Mouse (Mus musculus): ENCODE measurements around the gene Pgls. TPM values are rescaled to one million over a fixed set of nuclear protein-coding genes. Genes with fewer than 3 reads are reported as not detected.

Pgls gene
- polyA plus RNA-seq, 1 experiment from 2014 or later, result 244 TPM

DNA sequence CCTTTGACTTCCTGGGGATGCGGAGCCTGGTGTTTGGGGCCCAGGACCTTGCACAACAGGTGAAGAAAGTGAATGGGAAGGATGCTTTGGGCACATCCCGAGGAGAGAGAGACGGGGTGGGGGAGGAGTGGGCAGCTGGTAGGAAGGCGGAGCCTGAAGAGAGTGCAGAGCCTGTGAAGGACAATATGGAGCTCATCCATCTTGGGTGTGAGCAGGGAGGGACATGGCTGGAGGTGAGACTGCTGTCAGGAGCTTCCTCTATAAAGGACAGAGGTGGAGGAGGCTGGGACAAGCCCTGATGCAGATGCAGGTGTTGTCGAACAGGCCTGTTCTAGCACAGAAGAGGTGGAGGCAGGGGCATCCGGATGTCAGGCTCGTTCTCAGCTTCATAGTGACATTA lies 12.0 kb downstream of the Pgls start:
- 0 out of 2 replicates have a peak overlapping the region, but pooled peaks have one; percentile 3 for H3K9ac ChIP-seq
- no peaks in the 10 kb centered on the region for H3K9me3 ChIP-seq
- no peak overlapping the region for H3K4me3 ChIP-seq
- H3K36me3 ChIP-seq, result peaks cover 9% of the 10 kb centered on the region; the same call in 1 of the 2 replicates
- no peak overlapping the region for H3K4me2 ChIP-seq
- no peak for ATAC-seq (ENCODE audit: insufficient number of reproducible peaks, insufficient read depth, low FRiP score, low TSS enrichment, low read depth)
- no peak overlapping the region for H3K27ac ChIP-seq
- peaks cover 21% of the 10 kb centered on the region for H3K4me1 ChIP-seq
- WGBS, result 62% methylated on average over 7 of the region's 7 CpGs
- peaks cover 44% of the 10 kb centered on the region for H3K27me3 ChIP-seq

DNA sequence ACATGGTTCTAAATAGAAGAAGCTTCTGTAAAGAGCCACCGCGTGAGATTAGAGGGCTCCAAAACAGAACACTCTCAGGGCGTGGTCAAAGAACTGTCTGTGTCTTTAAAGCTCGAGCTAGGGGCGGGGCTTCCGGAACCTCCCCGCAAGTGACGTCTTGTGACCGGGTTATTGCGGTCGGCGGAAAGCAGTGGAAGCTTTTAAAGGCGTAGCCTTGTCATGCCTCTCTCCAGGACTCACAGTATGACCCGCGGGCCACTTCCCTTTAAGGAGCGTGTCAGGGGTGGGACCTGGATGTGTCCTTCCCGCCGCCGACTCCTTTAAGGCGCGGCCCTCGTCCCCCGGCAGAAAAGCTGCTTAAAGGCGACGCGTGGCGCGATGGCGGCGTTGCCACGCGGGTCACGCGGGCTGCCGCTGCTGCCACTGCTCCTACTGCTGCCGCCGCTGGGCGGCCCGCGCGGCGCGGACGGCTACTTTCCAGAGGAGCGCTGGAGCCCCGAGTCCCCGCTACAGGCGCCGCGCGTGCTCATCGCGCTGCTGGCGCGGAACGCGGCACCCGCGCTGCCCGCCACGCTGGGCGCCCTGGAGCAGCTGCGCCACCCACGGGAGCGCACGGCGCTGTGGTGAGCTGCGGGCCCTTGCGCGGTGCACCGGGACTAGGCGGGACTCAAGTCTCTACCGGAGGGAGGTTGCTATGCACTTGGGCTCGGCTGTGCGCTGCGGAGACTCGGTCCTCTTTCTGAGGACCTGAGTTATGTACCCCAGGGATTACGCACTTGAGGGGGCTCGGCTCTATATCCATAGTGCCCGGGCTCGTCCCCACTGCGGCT lies 19.1 kb downstream of the Pgls start, which contains the start of gene Colgalt1:
Gene Colgalt1, plus strand, starts transcription at position 177 of the 830 bp plus-strand sequence.
- H3K9ac ChIP-seq, result peak within 1 kb of the TSS; percentile 90
- no peaks in the 10 kb centered on the region for H3K27me3 ChIP-seq
- H3K4me2 ChIP-seq, result peak within 1 kb of the TSS; percentile 66
- peaks cover 19% of the 10 kb centered on the region for H3K4me1 ChIP-seq
- no peaks in the 10 kb centered on the region for H3K9me3 ChIP-seq
- peaks cover 33% of the 10 kb centered on the region for H3K36me3 ChIP-seq
- H3K4me3 ChIP-seq, result peak within 1 kb of the TSS; percentile 94
- ATAC-seq (ENCODE audit: insufficient number of reproducible peaks, insufficient read depth, low FRiP score, low TSS enrichment, low read depth), result peak; percentile 98
- under 1% methylated on average over 82 of the region's 82 CpGs for WGBS
- peak within 1 kb of the TSS; percentile 91 for H3K27ac ChIP-seq

DNA sequence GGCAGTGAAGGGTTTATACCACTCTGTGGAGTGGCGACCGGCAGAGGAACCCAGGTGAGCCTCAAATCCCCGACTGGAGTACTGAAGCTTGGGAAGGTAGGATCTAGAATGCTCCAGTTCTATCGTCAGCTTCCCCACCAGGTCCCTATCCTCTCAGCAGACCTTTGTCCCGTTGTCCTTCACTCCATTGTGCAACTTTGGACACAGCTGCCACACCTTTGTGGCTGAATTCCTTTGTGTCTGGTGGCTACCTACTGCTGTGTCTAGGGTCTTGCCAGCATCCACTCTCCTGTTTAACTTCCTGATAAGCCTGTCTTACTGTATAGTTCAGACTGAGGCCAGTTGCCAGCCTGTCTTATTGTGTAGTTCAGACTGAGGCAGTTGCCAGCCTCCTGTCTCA lies 20.2 kb downstream of the Pgls start:
- ATAC-seq (ENCODE audit: insufficient number of reproducible peaks, insufficient read depth, low FRiP score, low TSS enrichment, low read depth), result no peak
- peak overlapping the region; percentile 94 for H3K4me3 ChIP-seq
- peak overlapping the region; percentile 90 for H3K9ac ChIP-seq
- peaks cover 19% of the 10 kb centered on the region for H3K4me1 ChIP-seq
- WGBS, result 47% methylated on average over 5 of the region's 5 CpGs
- H3K36me3 ChIP-seq, result peaks cover 44% of the 10 kb centered on the region
- H3K27ac ChIP-seq, result no peak overlapping the region
- H3K27me3 ChIP-seq, result no peaks in the 10 kb centered on the region
- no peaks in the 10 kb centered on the region for H3K9me3 ChIP-seq
- H3K4me2 ChIP-seq, result peak overlapping the region; percentile 66

DNA sequence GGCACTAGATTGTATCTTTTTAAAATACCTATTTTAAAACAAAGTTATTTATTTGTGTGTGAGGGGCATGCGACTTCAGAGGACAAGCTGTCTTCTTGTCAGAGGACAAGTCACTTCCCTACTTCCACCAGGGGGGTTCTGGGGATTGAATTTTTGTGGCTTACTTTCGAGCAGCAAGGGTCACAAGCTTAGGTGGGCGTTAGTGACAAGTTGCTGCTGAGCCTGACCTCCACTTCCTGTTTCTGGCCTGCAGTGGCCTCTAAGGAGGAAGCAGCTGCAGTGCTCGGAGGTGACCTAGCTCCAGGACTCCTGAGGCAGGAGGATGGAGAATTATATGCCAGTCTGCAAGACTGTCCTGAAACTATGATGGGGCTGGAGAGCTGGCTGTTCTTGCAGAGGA lies 21.4 kb downstream of the Pgls start:
- no peak overlapping the region for H3K4me3 ChIP-seq
- no peak for ATAC-seq (ENCODE audit: insufficient number of reproducible peaks, insufficient read depth, low FRiP score, low TSS enrichment, low read depth)
- H3K9me3 ChIP-seq, result no peaks in the 10 kb centered on the region
- H3K4me2 ChIP-seq, result no peak overlapping the region
- no peak overlapping the region for H3K9ac ChIP-seq
- 44% methylated on average over 4 of the region's 4 CpGs for WGBS
- H3K27ac ChIP-seq, result no peak overlapping the region
- no peaks in the 10 kb centered on the region for H3K27me3 ChIP-seq
- peaks cover 19% of the 10 kb centered on the region for H3K4me1 ChIP-seq
- H3K36me3 ChIP-seq, result peaks cover 57% of the 10 kb centered on the region

DNA sequence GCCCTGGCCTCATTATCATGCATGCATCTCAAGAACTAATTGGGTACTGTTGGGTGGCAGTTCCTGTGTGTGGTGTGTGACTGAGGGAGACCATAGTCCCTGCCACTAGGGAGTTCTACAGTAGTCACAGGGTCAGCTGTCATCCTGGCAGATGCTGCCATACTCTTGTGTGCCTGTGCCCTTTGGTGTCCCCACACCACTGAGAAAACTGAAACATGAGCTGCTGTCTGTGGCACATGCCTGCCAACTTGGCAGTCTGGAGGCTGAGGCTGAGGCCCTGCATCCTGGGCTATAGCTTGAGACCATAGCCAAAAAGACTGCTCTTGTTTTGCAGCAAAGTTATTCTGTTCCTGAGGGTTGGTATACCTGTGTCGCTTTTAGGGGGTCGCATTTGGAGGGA lies 27.8 kb downstream of the Pgls start:
- ATAC-seq (ENCODE audit: insufficient number of reproducible peaks, insufficient read depth, low FRiP score, low TSS enrichment, low read depth), result no peak
- Histone ChIP-seq H3K4me1 (no peaks in the 10 kb centered on the region), H3K4me3 (no peak overlapping the region), H3K9me3 (peaks cover 12% of the 10 kb centered on the region), H3K36me3 (peaks cover 97% of the 10 kb centered on the region), H3K9ac (no peak overlapping the region), H3K27me3 (no peaks in the 10 kb centered on the region), H3K4me2 (no peak overlapping the region), H3K27ac (no peak overlapping the region)
- 91% methylated on average over 2 of the region's 2 CpGs for WGBS

DNA sequence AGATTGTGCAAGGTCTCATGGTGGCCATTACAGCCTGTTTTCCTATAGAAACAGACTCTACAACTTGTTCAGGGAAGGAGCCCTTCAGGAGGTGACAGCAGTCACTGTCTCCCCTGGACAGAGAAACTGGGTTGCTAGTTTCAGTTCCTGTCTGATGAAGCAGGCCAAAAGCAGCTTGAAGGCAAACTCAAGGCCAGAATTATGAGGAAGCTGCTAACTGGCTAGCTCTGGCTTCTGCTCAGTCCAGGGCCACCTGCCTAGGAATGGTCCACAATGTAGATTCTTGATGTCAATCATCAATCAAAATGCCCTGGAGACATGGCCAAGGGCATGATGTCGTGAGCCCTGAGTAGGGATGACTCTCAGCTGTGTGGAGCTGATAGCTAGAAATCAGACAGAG lies 33.1 kb downstream of the Pgls start:
- WGBS, result 76% methylated on average over 1 of the region's 1 CpGs
- Histone ChIP-seq H3K27me3 (peaks cover 2% of the 10 kb centered on the region), H3K9me3 (peaks cover 12% of the 10 kb centered on the region), H3K27ac (no peak overlapping the region), H3K9ac (no peak overlapping the region), H3K4me3 (no peak overlapping the region), H3K36me3 (peaks cover 64% of the 10 kb centered on the region), H3K4me1 (peaks cover 27% of the 10 kb centered on the region), H3K4me2 (no peak overlapping the region)
- ATAC-seq (ENCODE audit: insufficient number of reproducible peaks, insufficient read depth, low FRiP score, low TSS enrichment, low read depth), result no peak

DNA sequence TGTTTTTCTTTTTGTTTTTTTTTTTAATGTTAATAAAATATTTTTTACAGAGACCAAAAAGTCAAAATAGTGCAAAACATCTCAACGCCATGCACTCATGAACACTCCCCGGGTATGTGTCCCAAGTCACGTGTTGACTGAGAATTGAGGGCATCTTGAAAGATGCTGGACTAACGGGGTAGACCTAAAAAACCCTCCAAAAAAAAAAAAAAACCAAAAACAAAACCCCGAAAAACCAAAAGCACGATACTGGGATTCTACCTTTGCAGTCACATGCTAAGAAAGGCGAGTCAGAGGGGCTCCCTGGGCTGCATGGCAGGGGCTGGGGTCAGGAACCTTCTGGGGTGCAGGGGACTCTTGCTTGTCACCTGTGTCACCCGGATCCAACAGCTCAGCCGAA lies 34.8 kb downstream of the Pgls start:
- peaks cover 12% of the 10 kb centered on the region for H3K9me3 ChIP-seq
- peaks cover 47% of the 10 kb centered on the region for H3K36me3 ChIP-seq
- H3K9ac ChIP-seq, result no peak overlapping the region
- 79% methylated on average over 9 of the region's 9 CpGs for WGBS
- H3K27ac ChIP-seq, result peak overlapping the region; percentile 86; the same call in 1 of the 2 replicates
- no peak overlapping the region for H3K4me3 ChIP-seq
- peaks cover 12% of the 10 kb centered on the region for H3K27me3 ChIP-seq
- no peak overlapping the region for H3K4me2 ChIP-seq
- peaks cover 29% of the 10 kb centered on the region for H3K4me1 ChIP-seq
- ATAC-seq (ENCODE audit: insufficient number of reproducible peaks, insufficient read depth, low FRiP score, low TSS enrichment, low read depth), result no peak

DNA sequence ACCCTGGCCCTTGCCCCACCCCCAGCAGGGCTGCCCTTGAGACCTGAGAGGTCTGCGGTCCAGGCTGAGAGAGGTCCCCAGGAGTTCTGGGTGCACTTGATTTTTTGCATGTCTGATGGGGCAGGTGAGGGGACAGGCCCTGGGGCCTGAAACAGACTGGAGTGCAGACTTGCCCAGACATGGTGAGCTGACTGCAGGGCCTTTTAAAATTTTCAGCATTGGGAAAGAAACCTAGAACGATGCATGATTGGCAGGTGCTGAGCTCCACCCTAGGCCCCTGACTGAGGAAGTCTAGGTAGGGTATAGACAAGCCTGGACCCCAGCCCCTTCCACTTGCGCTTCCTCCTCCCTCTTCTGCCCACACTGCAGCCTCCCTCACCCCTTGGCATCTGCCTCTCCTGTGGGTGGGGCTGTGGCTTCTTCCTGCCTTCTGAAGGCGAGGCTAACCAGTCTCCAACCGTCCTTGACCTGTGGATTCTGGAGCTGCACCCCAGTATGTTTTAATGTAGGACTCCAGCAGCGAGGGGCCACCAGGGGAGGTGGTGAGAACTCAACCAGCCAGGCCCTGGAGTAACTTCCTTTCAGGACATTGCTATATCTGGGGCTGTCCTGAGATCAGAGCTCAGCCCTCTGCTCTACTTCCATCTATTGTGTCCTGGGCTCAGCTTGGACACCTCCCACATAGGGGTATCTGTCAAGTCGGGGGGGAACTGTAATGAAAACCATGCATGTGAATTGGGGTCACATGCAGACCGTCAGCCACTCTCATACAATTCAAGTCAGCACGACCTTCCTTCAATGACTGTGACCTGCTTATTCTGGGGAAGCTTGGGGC lies 35.5 kb downstream of the Pgls start:
- no peak overlapping the region for H3K9ac ChIP-seq
- H3K4me2 ChIP-seq, result 0 out of 2 replicates have a peak overlapping the region, but pooled peaks have one; percentile 1
- ATAC-seq (ENCODE audit: insufficient number of reproducible peaks, insufficient read depth, low FRiP score, low TSS enrichment, low read depth), result no peak
- peaks cover 12% of the 10 kb centered on the region for H3K27me3 ChIP-seq
- peaks cover 29% of the 10 kb centered on the region for H3K4me1 ChIP-seq
- H3K27ac ChIP-seq, result peak overlapping the region; percentile 86
- peaks cover 41% of the 10 kb centered on the region for H3K36me3 ChIP-seq
- peaks cover 10% of the 10 kb centered on the region for H3K9me3 ChIP-seq
- no peak overlapping the region for H3K4me3 ChIP-seq
- 41% methylated on average over 9 of the region's 9 CpGs for WGBS

DNA sequence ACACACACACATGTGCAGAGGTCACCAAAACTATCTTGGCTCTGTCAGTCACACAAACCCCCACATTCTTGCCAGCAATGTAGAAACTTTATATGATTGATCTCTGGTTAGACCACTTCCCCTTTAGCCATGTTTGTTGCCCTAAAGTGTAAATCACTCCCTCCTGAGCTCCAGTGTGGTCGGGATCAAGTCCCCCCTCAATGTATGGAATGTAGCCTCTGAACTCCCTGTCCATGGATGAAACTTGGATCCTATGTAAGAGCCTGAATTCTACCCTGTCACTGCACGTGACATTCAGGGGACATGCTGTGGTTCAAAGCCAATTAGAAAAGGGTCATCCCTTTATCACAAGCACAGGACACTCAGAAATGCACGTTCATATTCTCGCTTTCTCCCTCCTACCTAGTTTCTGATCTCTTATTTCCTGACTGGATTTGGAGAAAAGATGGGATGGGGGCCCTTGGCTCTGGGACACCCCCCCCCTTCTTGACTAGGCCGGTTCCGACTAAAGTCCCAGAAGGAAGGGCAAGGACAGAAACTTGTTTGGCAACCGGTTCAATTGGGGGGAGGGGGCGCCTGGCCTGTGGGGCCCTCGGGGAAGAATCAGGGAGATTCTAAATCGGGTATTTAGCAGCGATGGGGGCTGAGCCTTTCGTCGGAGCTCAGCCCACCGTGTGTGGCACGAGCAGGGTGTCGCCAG lies 36.6 kb downstream of the Pgls start:
- H3K27ac ChIP-seq, result peak overlapping the region; percentile 86
- peaks cover 32% of the 10 kb centered on the region for H3K36me3 ChIP-seq
- H3K4me3 ChIP-seq, result peak overlapping the region; percentile 57
- H3K9ac ChIP-seq, result peak overlapping the region; percentile 82
- peaks cover 12% of the 10 kb centered on the region for H3K27me3 ChIP-seq
- 0 out of 2 replicates have a peak, but pooled peaks have one; percentile 7 for ATAC-seq (ENCODE audit: insufficient number of reproducible peaks, insufficient read depth, low FRiP score, low TSS enrichment, low read depth)
- H3K4me1 ChIP-seq, result peaks cover 29% of the 10 kb centered on the region
- peaks cover 8% of the 10 kb centered on the region; the same call in 1 of the 2 replicates for H3K9me3 ChIP-seq
- peak overlapping the region; percentile 97 for H3K4me2 ChIP-seq
- WGBS, result 6% methylated on average over 16 of the region's 16 CpGs

DNA sequence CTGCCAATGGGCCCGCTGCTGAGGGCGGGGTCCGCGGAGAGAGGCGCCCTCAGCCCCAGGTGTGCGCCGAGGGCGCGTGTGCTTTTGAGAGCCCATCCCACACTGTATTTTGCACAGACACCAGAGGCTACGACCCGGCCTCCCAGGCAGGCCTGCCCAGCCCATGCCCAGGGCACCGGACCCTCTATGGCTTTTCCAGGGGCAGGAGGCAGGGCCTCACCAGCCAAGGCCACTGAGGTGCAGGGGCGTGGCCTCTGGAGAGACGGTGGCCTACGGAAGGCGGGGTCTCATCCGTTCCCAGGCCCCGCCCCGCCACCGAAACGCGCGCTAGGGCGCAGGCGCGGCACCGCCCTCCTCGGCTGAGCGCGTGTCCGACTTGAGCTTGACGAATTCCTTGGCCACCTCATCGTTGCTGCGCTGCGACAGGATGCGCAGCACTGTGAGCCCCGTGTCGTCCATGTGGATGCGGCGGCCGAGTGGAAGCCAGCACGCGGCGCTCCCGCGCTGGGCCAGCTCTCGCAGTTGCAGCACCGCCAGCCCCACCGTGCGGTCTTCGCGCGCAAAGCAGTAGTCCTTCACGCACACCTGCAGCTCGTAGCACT lies 37.2 kb downstream of the Pgls start:
- Histone ChIP-seq H3K27me3 (peaks cover 19% of the 10 kb centered on the region), H3K4me1 (peaks cover 30% of the 10 kb centered on the region), H3K9ac (peak overlapping the region; percentile 82), H3K4me3 (peak overlapping the region; percentile 57), H3K27ac (peak overlapping the region; percentile 86), H3K36me3 (peaks cover 26% of the 10 kb centered on the region), H3K9me3 (peaks cover 8% of the 10 kb centered on the region; the same call in 1 of the 2 replicates), H3K4me2 (peak overlapping the region; percentile 97)
- ATAC-seq (ENCODE audit: insufficient number of reproducible peaks, insufficient read depth, low FRiP score, low TSS enrichment, low read depth), result peak; percentile 82
- WGBS, result under 1% methylated on average over 55 of the region's 55 CpGs
